8 mouse cellular contexts compared by ENCODE assay signal in the genomic region with DNA sequence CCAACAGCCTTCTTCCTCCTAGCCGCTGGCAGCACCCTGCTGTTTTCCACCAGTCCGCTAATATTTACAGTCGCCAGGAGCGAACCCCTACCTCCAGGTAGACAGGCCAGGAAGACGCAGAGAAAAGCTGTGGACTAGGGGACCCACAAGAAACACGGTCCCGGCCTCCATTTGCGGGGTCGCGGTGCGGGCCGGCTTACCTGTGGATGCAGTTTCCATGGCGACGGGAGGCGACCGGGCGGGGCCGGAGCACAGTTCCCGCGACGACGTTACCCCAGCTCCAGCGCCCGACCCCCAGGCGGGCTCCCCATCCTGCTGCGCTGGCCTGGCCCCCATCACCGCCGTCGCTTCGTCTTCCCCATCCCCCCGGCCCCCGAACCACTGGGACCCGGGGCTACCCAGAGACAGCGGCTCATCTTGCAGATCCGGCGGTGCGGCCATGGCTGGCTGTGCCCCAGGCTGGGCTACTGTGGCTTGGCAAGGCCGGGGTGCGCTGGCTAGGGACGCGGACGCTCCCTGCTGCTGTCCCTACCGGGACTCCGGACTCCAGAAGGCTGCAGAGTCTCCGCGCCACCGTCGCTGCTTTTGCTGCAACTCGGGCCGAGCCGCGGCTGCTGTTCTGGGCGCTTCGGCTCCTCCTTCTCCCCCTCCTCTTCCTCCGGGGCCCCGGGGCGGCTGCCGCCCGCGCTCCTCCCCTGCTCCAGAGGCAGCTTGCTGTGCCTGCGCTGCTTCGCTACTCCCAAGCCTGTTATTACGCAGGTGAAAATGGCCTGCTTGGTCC. TPM values are rescaled to one million over a fixed set of nuclear protein-coding genes. Genes with fewer than 3 reads are reported as not detected.
DNase-seq lines count a peak whose midpoint lies in the region; ATAC-seq lines count a peak whose summit lies in the region.

No protein-coding gene starts in this region.

- H3K4me1 ChIP-seq in forebrain, embryonic 14.5 days (ENCODE audit: control insufficient read depth, insufficient read depth, low read length): peaks cover 6% of the 10 kb centered on the region
- peaks cover 10% of the 10 kb centered on the region for H3K4me1 ChIP-seq in heart, embryonic 16.5 days (ENCODE audit: control insufficient read depth, insufficient read depth, low read length)
- H3K4me1 ChIP-seq in liver, embryonic 15.5 days (replicated peaks): peaks cover 7% of the 10 kb centered on the region; the same call in 1 of the 2 replicates

- peak overlapping the region; percentile 79 for H3K9ac ChIP-seq in forebrain, embryonic 14.5 days (ENCODE audit: low read length)
- peak overlapping the region; percentile 69 for H3K9ac ChIP-seq in heart, embryonic 16.5 days (ENCODE audit: low read length)
- no peak overlapping the region for H3K9ac ChIP-seq in liver, embryonic 15.5 days

- no peaks in the 10 kb centered on the region for H3K9me3 ChIP-seq in forebrain, embryonic 14.5 days (replicated peaks; ENCODE audit: control insufficient read depth, low read length)
- H3K9me3 ChIP-seq in heart, embryonic 16.5 days (replicated peaks; ENCODE audit: control insufficient read depth, low read length): no peaks in the 10 kb centered on the region
- H3K9me3 ChIP-seq in liver, embryonic 15.5 days (replicated peaks): no peaks in the 10 kb centered on the region

- H3K36me3 ChIP-seq in forebrain, embryonic 14.5 days (ENCODE audit: control insufficient read depth, insufficient read depth, low read length): no peaks in the 10 kb centered on the region
- H3K36me3 ChIP-seq in heart, embryonic 16.5 days (ENCODE audit: control insufficient read depth, insufficient read depth): no peaks in the 10 kb centered on the region
- no peaks in the 10 kb centered on the region for H3K36me3 ChIP-seq in liver, embryonic 15.5 days (replicated peaks)

- ATAC-seq in cerebellum, adult (ENCODE audit: insufficient number of reproducible peaks, low FRiP score, low TSS enrichment): peak; percentile 77
- peak; percentile 89 for ATAC-seq in forebrain, embryonic 14.5 days
- no peak; the same call in 1 of the 2 replicates for ATAC-seq in heart, embryonic 16.5 days (replicated peaks; ENCODE audit: extremely low read depth, insufficient read depth, low FRiP score)
- ATAC-seq in liver, embryonic 15.5 days (ENCODE audit: insufficient read depth): no peak

- H3K27ac ChIP-seq in forebrain, embryonic 14.5 days (ENCODE audit: low read depth, low read length): peak overlapping the region; percentile 68
- H3K27ac ChIP-seq in heart, embryonic 16.5 days (ENCODE audit: low read length): no peak overlapping the region
- H3K27ac ChIP-seq in liver, embryonic 15.5 days (replicated peaks): no peak overlapping the region

- H3K27me3 ChIP-seq in forebrain, embryonic 14.5 days (replicated peaks; ENCODE audit: control insufficient read depth, insufficient read depth, low read length): no peaks in the 10 kb centered on the region; the same call in 1 of the 2 replicates
- peaks cover 22% of the 10 kb centered on the region for H3K27me3 ChIP-seq in heart, embryonic 16.5 days (ENCODE audit: control insufficient read depth, insufficient read depth, low read length)
- H3K27me3 ChIP-seq in liver, embryonic 15.5 days: peaks cover 35% of the 10 kb centered on the region

- peak; percentile 23 for DNase-seq in ES-CJ7 (ENCODE audit: low read depth, low spot score)
- DNase-seq in forebrain, embryonic 14.5 days (ENCODE audit: low spot score): peak; percentile 75
- DNase-seq in kidney, postnatal 4 days: peak; percentile 59 to 70
- peak; percentile 78 for DNase-seq in neural tube, embryonic 10.5 days (ENCODE audit: extremely low spot score, low spot score)
- peak; percentile 36 for DNase-seq in testis, postnatal 14 days (ENCODE audit: low spot score)

- H3K4me2 ChIP-seq in forebrain, embryonic 14.5 days (ENCODE audit: low read length): peak overlapping the region; percentile 69
- peak overlapping the region; percentile 99 for H3K4me2 ChIP-seq in heart, embryonic 16.5 days (ENCODE audit: low read depth, low read length)
- peak overlapping the region; percentile 59 for H3K4me2 ChIP-seq in liver, embryonic 15.5 days

- WGBS in forebrain, embryonic 14.5 days: under 1% methylated on average over 55 of the region's 63 CpGs
- under 1% methylated on average over 63 of the region's 63 CpGs for WGBS in heart, embryonic 16.5 days
- WGBS in liver, embryonic 15.5 days (ENCODE audit: insufficient replicate concordance): under 1% methylated on average over 63 of the region's 63 CpGs

- peak overlapping the region; percentile 86 for H3K4me3 ChIP-seq in forebrain, embryonic 14.5 days (ENCODE audit: low read depth, low read length)
- H3K4me3 ChIP-seq in heart, embryonic 16.5 days (ENCODE audit: low read length): peak overlapping the region; percentile 77
- H3K4me3 ChIP-seq in liver, embryonic 15.5 days (replicated peaks): peak overlapping the region; percentile 46

RNA-seq across cellular contexts. Expression of a gene that starts 0.6 kb away (rescaled TPM):
- 1,321 and 1,816 TPM in 2 replicates for polyA plus RNA-seq in forebrain, embryonic 14.5 days (2014; fragmentation: Nextera tagmentation; extraction: Ambion mirVana)
- polyA plus RNA-seq in heart, embryonic 16.5 days (2015; fragmentation: Nextera tagmentation; extraction: Ambion mirVana): 10.0 and 10.1 TPM in 2 replicates
- 2.0 TPM in 2 replicates for polyA plus RNA-seq in liver, embryonic 15.5 days (2015; fragmentation: Nextera tagmentation; extraction: Ambion mirVana)

RNA-seq across cellular contexts. Expression of a gene that starts 33.4 kb away (rescaled TPM):
- 2.0 and 2.1 TPM in 2 replicates for polyA plus RNA-seq in forebrain, embryonic 14.5 days (2014; fragmentation: Nextera tagmentation; extraction: Ambion mirVana)
- 0.53 and 0.60 TPM in 2 replicates for polyA plus RNA-seq in heart, embryonic 16.5 days (2015; fragmentation: Nextera tagmentation; extraction: Ambion mirVana)
- 0.12 and 0.13 TPM in 2 replicates for polyA plus RNA-seq in liver, embryonic 15.5 days (2015; fragmentation: Nextera tagmentation; extraction: Ambion mirVana)

Comparison
In these comparisons a context has a peak if more than half of its experiments do, and no peak if none do; other contexts are left out.
1. DNase-seq: peak in every context shown above with its lines; median percentile 78 in neural tube, embryonic 10.5 days; 75 in forebrain, embryonic 14.5 days; 64 in kidney, postnatal 4 days; 36 in testis, postnatal 14 days; 23 in ES-CJ7.
2. ATAC-seq: peak in cerebellum, adult (single experiment) and forebrain, embryonic 14.5 days (single experiment); none in heart, embryonic 16.5 days (single experiment) and liver, embryonic 15.5 days (single experiment).
3. RNA of a gene that starts 0.6 kb away (polyA plus RNA-seq): 1,321 to 1,816 TPM in forebrain, embryonic 14.5 days; 10.0 to 10.1 TPM in heart, embryonic 16.5 days and 2.0 TPM in liver, embryonic 15.5 days; every median in the first group is over 100 times any median in the second.
4. Peak in every context shown above with its lines, with median percentiles within 50 percentile points of each other: H3K4me2 ChIP-seq and H3K4me3 ChIP-seq.